Mouse (Mus musculus): Measurements from ENCODE around the gene Ggta1. TPM values are rescaled to one million over a fixed set of nuclear protein-coding genes. Genes with fewer than 3 reads are reported as not detected.

Ggta1 gene
- total RNA-seq, 2 experiments from 2014 or later: 2.8 to 3.4 TPM

DNA sequence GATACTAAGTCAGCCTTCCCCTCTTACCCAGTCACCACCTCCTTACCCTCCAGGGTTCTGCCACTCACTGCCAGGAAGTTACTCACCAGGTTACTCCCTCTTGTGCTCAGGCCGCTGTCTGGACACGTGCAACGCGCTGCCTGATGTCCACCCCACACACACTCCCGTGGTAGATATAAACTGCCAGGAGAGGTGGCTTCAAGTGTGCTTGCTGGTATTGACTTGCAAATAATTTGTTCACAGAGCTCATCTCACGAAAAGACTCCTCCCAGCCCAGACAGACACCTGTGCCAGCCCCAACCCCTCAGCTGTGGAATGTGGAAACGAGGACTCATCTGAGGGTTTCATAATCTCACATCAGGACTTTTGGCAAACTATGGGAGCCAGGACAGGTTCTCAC lies 17.4 kb downstream of the Ggta1 start:
- intact Hi-C loops (cut with DNase I): no loop called here
- no peak for DNase-seq (ENCODE audit: low spot score in 2 of 2)

DNA sequence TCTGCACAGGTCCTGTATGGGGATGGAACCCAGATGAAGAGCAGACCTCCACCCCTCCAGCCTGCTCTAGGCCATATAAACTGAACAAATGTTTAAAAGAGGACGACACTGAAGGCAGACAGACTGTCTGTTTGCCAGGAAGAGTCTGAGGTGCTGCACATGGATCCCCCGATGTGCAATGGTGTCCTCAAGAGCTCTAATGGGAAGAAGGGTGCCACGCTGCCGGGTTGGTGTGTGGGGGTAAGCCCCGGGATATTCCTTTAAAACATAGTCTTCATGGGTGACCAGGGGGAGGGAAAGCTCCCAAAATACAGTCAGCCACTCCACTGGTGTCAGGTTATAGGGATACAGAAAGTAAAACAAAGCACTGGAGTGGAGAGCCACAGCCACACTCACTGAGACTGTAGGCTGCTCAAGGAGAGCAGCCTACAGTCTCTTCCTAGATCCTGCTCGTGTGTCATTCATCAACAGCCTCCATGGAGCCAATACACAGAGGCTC lies 18.2 kb downstream of the Ggta1 start:
- intact Hi-C loops (cut with DNase I): no loop called here
- DNase-seq (ENCODE audit: low spot score in 2 of 2): no peak

DNA sequence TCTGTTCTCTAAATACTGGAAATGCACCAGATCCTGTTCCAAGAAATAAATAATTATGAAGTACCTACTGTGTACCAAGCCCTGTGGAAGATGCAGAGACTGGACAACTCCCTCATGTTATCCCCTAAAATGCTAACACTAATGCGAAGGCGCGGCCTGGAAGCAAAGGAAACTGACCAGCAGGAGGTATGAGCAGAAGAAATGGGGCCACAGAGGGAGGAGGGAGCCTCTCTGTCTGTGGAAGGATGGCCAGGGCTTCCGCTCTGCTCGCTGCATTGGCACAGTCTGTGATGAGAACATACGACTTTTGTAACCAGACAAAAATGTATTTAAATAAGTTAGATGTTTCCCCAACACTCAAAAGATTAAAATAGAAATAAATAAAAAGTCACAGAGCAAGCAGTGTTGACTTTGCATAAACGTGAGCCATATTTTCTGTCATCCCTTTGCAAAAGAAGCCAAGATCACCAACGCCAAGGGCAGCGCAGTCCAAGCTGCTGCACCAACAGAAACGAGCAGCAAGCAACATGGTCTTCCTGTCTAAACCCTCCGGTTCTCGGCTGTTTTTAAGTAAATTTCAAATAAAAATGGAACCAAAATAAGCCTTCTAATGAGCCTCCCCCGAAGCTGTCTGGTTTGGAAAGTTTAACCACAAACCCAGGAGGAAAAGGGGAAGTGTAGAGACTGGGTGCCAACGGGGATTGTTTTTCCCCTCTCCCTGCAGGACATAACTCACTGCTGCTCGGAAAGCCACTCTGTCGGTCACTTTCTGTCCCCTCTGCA lies 18.9 kb downstream of the Ggta1 start:
- DNase-seq (ENCODE audit: low spot score in 2 of 2): no peak
- intact Hi-C loops (cut with DNase I): no loop called here

DNA sequence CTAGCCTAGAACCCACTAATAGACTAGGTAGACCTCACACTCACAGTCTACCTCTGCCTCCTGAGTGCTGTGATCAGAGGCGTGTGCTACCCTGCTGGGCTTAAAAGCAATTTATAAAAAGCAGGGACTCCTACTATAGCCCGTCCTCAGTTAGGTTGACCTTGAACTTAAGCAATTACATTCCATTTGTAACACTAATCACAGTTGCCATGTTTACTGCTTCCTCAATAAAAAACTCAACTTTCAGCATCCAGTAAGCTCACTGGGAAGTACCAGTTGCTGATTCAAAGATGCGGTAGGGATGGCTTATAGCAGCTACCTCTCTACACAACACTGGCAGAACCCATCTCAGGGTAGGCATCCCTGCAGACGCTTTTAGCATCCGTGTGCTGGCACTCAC lies 19.7 kb downstream of the Ggta1 start:
- intact Hi-C loops (cut with DNase I): no loop called here
- DNase-seq (ENCODE audit: low spot score in 2 of 2): no peak

DNA sequence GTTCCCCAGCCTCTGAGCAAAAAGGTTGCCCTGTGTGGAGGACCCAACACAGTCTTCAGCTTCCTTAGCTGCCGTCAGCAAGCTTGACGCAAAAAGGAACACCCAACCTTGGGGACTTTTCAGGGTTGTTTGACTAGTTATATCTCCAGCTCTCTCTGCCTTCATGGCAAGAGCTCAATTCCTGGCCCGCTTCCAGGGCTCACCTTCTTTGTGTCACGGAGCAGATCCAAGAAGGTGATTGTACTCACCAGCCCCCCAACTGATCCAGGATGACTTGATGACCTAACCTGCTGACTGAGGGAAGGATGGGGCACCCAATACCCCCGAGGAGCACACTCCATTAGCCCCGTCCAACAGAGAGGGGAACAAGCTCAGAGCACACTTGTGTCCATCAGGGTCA lies 21.0 kb downstream of the Ggta1 start:
- intact Hi-C loops (cut with DNase I): no loop called here
- DNase-seq (ENCODE audit: low spot score in 2 of 2): no peak

DNA sequence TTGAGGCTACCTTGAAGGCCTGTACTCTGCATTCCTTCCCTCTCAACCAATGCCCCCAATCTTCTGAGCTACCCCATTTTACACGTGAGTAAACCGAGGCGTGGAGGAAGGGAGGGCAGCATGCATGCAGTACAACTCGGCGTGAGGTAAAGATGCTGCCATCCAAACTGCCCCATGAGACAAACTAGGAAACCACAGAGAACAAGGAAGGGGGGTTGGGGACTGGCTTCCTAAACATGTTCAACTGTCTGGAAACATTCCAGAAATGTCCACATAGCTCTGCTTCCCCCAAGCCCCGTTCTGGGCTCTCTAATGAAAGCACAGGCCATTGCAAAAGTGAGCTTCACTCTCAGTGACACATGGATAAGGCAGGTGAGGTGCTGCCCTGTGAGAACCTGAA lies 21.6 kb downstream of the Ggta1 start:
- no peak for DNase-seq (ENCODE audit: low spot score in 2 of 2)
- intact Hi-C loops (cut with DNase I): no loop called here

DNA sequence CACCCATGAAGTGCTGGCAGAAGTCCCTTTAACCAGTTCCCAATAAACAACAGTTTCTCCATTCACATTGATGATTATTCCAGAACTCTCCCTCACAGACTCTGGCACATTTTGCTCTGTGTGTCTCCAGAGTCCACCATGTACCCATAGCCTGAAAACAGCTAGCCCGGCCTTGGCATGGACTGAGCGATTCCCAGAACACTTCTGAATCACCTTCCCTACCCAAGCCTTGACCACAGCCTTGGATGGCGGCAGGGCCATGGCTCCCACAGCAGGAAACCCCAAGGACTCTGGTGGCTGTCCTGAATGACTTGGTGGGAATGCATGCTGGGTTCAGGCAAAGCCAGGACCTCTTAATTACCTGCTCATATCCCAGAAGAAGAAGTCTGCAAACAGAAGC lies 22.6 kb downstream of the Ggta1 start:
- no peak for DNase-seq (ENCODE audit: low spot score in 2 of 2)
- intact Hi-C loops (cut with DNase I): no loop called here

DNA sequence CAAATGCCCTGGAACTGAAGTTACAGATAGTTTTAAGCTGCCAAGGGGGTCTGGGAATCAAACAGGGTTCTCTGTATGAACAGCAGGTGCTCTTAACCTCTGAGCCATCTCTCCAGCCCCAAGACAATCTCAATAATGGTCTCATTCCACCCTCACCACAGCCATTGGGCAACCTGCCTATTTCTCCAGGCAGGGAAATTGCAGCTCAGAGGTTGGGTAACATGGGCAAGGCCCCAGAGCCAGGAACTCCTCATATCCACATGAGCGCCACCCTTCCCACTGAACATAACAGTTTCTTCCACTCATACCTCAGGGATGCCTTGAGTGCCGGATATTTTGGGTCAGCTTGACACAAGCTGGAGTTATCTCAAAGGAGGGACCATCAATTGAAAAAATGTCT lies 25.2 kb downstream of the Ggta1 start:
- DNase-seq (ENCODE audit: low spot score in 2 of 2): no peak
- intact Hi-C loops (cut with DNase I): no loop called here

DNA sequence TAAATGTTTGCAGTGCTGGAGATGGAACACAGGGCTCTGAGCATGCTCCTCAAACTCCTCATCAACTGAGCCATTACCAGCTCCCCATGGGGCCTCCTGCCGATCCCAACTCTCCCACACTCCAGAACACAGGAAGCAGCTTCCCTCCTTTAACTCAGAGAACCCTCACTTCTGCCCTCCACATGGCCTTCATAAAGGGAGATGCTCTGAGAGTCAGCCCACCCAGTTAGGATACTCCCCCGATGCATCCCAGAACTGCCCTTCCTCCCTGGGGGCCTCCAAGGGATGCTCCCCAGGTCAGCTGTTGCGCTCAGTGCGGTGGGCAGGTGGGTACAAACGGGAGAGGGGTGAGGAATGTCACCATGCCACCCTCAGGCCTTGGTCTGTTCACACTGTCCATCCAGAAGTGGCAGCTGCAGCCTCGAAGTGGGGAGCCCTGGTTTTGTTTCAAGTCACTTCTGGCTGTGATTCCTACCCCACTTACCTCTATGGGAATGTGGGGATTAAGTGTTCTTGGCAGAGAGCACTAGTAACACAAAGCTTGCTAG lies 28.4 kb downstream of the Ggta1 start:
- intact Hi-C loops (cut with DNase I): no loop called here

DNA sequence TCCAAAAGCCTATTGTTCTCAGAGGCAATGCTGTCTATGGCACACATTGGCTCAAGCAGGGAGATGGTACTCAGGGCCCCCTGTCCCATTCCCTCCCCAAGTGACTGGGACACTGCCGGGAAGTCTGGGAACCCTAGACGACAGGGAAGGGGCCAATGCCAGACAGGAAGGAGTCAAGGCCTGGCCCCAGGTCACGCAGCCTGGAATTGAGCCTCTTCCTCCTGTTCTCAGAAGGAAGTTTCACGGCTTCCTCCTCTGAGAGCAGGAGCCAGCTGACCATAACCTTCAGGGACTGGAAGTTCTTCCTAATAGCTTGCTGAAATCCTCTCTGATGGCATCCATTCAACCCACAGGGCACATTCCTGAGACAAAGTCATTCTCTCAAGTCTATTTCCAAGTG lies 29.6 kb downstream of the Ggta1 start:
- no peak for DNase-seq (ENCODE audit: low spot score in 2 of 2)
- intact Hi-C loops (cut with DNase I): no loop called here

More for the DNA sequence above, 28.4 kb downstream of the Ggta1 start:
- no peak for DNase-seq (ENCODE audit: low spot score in 2 of 2)

DNA sequence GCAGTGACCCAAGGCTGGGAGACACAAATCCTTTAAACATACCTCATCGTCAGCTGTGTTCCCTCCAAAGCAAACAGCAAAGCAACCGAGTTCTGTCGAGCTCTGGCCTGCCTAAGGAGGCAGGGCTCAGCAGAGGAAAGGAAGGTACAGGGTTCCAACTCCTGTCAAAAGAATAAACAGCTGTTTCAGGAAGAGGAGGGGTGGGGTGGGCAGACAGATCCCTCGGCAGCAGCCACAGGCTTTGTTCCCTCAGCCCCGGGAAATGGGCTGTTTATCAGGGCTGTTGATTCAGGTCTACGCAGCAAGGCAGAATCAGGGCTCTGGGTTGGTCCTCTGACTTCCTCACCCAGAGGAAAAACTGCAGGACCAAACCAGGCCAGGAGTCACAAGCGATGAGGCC lies 30.6 kb downstream of the Ggta1 start:
- intact Hi-C loops (cut with DNase I): no loop called here

DNA sequence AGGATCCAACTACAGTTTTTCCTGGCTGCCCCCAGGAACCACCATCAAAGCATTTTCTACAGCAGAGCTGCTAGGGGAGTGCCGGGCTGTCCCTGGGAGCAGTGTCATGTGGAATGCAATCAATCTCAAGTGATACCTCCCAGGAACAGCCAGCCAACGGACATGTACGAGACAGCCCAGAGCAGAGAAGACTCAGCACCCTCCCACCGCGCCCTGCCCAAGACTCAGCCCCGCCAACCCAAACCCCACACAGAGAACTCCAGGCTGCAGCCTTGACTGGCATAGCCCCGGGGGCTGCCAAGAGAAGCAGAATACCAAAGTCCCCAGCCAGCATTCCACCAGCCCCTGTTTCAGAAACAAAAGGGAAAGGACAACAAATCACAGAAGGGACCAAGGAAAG lies 31.0 kb downstream of the Ggta1 start:
- intact Hi-C loops (cut with DNase I): no loop called here
- DNase-seq (ENCODE audit: low spot score in 2 of 2): no peak

More for the DNA sequence above, 30.6 kb downstream of the Ggta1 start:
- DNase-seq (ENCODE audit: low spot score in 2 of 2): no peak

DNA sequence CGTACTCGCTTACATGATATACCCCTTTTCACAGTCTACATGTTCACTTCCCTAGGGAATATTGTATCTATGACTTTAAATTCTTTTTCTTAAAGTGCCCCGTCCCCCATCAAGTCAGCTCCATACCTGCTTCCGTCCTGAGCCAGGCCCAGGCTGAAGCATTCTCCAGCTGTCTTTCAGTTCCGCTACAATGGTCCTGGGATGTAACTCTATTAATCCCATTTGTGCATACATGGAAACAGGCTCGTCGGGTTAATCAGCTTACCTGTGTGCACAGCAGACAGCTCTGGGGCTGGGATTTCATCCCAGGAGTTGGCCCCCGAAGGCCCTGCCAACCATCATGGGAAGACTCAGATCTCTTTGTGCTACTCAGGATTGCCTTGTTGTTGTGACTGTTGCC lies 32.2 kb downstream of the Ggta1 start:
- no peak for DNase-seq (ENCODE audit: low spot score in 2 of 2)
- intact Hi-C loops (cut with DNase I): no loop called here

DNA sequence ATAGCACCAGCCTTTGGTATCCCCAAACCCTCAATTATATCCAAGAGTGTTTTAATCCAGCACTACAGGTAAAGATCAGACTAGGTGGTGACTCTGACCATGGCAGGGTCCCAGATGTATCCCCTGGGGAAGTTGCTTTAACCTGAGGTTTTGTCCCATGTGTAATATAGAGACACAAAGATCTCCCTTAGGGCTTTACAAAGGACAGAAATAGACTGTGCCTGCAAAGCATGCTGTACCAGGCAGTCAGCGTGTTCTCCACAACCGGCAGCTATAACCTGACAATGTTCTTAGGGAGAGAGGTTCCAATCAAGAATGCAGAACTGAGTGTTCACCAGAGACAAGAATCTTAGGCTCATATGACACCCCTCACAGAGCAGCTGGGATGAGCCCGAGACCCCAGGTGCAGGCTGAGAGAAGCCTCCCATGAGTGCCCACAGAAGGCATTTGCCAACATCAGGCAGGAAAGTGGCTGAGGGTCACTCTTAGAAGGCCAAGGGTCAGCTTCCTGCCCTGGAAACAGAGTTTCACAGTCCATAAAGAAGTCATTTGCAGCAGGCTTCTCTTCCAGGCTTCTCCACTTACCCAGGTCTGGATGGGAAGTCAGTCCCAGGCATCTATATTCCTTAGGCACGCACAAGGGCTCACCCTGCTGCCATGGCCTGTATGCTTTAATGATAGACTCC lies 34.3 kb downstream of the Ggta1 start:
- no peak for DNase-seq (ENCODE audit: low spot score in 2 of 2)
- intact Hi-C loops (cut with DNase I): no loop called here

DNA sequence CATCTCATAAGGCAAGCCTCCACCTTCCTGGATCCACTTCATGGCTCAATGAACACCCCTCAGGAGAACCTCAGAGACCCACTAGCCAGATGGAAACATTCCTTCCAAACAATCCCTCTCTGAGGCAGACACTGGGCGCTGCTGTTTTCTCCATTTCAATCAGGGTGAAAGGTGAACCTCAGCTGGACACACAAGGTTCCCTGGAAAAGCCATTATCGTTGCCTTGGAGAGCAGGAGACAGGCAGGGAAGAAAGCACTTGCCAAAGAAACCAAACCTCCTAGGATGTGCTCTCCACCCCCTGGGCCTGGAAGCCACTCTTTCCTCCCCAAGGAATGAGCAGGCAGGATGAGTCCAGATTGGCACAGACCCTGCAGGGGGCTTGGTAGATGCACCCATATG lies 35.5 kb downstream of the Ggta1 start:
- DNase-seq (ENCODE audit: low spot score in 2 of 2): no peak
- intact Hi-C loops (cut with DNase I): no loop called here

DNA sequence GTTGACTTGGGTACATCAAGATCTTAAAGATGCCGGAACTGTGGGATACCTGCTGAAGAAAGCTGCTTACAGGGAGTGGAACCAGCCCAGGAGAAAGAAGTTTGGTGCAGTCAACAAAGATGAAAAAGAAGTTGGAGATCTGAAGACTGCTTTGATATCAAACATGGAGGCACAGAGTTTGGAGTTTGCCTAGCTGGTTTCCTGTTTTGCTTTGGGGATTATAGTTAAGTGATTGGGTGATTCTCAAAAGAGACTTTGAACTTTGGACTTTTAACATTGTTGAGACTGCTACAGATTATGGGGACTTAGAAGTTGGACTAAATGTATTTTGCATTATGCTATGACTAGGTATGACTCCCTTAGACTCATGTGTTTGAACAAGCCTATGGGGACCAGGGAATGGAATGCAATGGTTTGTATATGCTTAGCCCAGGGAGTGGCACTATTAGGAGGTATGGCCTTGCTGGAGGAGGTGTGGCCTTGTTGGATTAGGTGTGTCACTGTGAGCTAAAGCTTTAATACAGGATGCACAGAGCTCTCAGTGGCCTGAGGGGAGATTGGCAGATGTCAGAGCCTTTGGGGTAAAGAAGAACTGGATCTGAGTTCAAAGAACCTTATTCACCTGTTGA lies 39.2 kb downstream of the Ggta1 start:
- DNase-seq (ENCODE audit: low spot score in 2 of 2): no peak
- intact Hi-C loops (cut with DNase I): no loop called here

DNA sequence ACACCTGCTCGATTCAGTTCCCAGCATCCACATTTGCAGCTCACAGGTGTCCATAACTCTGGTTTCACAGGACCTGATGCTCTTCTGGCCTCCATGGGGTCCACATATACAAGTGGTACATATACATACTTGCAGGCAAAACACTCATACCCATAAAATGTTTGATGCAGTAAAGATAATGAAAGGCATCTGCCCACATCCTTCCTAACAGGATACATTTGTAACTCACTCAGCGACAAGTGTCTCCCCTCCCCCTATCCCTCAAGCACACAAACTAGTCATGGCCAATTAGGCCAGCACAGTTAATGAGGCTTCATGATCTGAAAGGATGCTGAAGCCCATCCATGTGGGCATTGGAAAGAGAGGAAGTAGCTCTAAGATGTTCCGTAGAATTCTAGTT lies 40.6 kb downstream of the Ggta1 start:
- DNase-seq (ENCODE audit: low spot score in 2 of 2): no peak
- intact Hi-C loops (cut with DNase I): no loop called here

DNA sequence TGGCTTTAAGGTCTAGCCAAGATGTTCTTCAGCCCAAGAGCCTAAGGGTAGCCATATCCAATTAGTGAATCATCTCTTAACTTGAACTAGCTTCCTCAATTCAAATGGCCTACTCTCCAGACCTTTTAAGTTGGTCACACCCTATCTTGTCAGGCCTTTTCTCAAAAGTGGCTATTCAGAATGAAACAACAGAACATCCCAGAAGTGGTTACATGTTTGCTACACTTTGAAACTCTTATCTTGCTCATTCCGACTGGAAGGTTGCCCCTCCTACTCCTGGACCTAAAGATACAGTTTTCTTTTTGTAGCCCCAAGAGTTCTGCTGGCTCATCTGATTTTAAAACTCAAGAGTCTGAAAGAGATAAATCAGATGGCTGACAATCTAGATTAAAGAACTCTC lies 42.4 kb downstream of the Ggta1 start:
- intact Hi-C loops (cut with DNase I): no loop called here
- DNase-seq (ENCODE audit: low spot score in 2 of 2): no peak

DNA sequence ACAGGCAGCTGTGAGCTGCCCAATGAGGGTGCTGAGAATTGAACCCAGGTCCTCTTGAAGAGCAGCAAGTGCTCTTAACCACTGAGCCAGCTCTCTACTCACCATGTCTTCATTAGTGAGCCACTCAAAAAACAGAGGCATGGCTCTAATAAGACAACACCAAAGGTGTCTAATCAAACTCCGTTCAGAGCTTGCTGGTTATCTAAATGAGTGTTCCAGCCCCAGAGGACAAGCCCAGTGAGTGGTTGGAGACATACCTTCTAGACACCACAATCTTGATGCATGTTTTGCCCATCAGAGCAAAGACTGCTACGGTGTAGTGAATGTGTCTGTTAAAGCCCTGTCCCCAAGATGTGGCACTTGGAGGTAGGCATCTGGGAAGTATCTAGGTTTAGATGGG lies 43.4 kb downstream of the Ggta1 start:
- intact Hi-C loops (cut with DNase I): no loop called here
- DNase-seq (ENCODE audit: low spot score in 2 of 2): no peak

DNA sequence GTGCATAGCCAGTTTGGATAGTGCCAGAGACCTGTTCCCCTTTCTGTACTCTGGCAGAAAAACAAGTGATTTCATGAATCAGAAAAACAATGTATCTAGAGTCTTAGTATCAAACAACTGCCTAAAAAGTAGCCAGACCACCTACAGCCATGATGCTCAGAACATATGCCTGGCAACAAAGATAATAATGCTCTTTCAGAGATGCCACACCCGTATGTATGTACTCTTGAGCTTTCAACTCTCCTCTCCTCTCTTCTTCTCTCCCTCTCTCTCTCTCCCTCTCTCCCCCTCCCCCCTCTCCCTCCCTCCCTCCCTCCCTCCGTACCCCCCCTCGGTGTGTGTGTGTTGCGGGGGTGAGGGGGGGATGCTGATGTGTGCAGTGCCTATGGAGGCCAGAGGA lies 43.8 kb downstream of the Ggta1 start:
- no peak for DNase-seq (ENCODE audit: low spot score in 2 of 2)
- intact Hi-C loops (cut with DNase I): no loop called here

DNA sequence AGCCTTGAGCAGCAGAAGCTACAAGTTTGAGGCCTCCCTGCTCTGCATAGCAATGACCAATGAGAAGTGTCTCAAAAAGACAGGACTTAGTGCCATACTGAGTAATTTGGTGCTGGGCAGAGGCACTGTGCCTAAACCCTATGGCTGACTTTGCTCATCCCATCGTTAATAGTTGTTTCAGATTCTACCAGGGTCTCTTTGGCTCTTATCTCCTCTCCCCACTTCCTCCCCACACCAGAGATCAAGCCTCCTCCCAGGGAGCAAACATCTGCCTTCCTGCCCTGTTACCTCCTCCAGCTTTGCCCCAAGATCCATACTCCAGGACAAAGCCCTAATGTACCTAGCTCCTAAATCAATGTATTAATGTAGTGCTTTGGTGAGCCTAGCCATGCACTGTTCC lies 45.8 kb downstream of the Ggta1 start:
- DNase-seq (ENCODE audit: low spot score in 2 of 2): no peak
- intact Hi-C loops (cut with DNase I): no loop called here

Measured in left cerebral cortex, postnatal 25 days (tissue).